Mouse (Mus musculus) stomach, postnatal 0 days (tissue): ENCODE results near the gene Mep1a. TPM values are rescaled to one million over a fixed set of nuclear protein-coding genes. Genes with fewer than 3 reads are reported as not detected.

Source experiments
- ATAC-seq: fragments of 200-750 bp; cut with Nextera tagmentation; 2 replicates; pipeline ENCODE4 v1.8.0; 2017; ENCODE audit not compliant: low FRiP score, low TSS enrichment
- DNase-seq: peaks from one replicate; pipeline ENCODE4 v3.0.0-alpha.2; 2016; ENCODE audit warnings: low spot score
- H3K27ac ChIP-seq: fragments of 300-500 bp; sonication (generic); replicated peaks from 2 replicates; pipeline ENCODE4 v1.5.1; 2014; ENCODE audit warnings: mild to moderate bottlenecking, control low read depth
- H3K27me3 ChIP-seq: fragments of 300-500 bp; sonication (generic); 2 replicates; pipeline ENCODE4 v1.6.1; 2014; ENCODE audit warnings: low read length; ENCODE audit not compliant: control insufficient read depth, insufficient read depth
- H3K36me3 ChIP-seq: fragments of 300-500 bp; sonication (generic); 2 replicates; pipeline ENCODE4 v1.6.1; 2014; ENCODE audit warnings: low read length, mixed read lengths; ENCODE audit not compliant: control insufficient read depth, insufficient read depth
- H3K4me1 ChIP-seq: fragments of 300-500 bp; sonication (generic); replicated peaks from 2 replicates; pipeline ENCODE4 v1.6.1; 2014; ENCODE audit warnings: antibody characterized with exemption; ENCODE audit not compliant: control insufficient read depth, insufficient read depth
- H3K4me2 ChIP-seq: fragments of 300-500 bp; sonication (generic); replicated peaks from 2 replicates; pipeline ENCODE4 v1.6.1; 2014; ENCODE audit warnings: low read depth, mild to moderate bottlenecking, control low read depth, moderate library complexity
- H3K4me3 ChIP-seq: fragments of 300-500 bp; sonication (generic); 2 replicates; pipeline ENCODE4 v1.5.1; 2014; ENCODE audit warnings: low read depth, low read length, control low read depth
- H3K9ac ChIP-seq: fragments of 300-500 bp; sonication (generic); 2 replicates; pipeline ENCODE4 v1.6.1; 2014; ENCODE audit warnings: mild to moderate bottlenecking, low read length, control low read depth, mixed read lengths
- H3K9me3 ChIP-seq: fragments of 300-500 bp; sonication (generic); 2 replicates; pipeline ENCODE4 v1.6.1; 2016; ENCODE audit warnings: low read length; ENCODE audit not compliant: control insufficient read depth
- CTCF ChIP-seq: IDR thresholded peaks from 2 replicates; pipeline ENCODE4 v1.5.1; 2016; ENCODE audit warnings: antibody characterized with exemption, low read depth, mild to moderate bottlenecking, moderate library complexity
- EP300 ChIP-seq: optimal IDR thresholded peaks from 2 replicates; pipeline ENCODE3; 2016; ENCODE audit warnings: antibody characterized with exemption
- WGBS: fragments of 180-500 bp; shearing (Covaris S2); extraction: QIAGEN DNeasy Blood & Tissue Kit; methylation state at CpG from one replicate; pipeline ENCODE4 v1.1.7; 2014; 5-methylcytosine and 5-hydroxymethylcytosine counted together
- polyA plus RNA-seq: library from polyadenylated mRNA; unstranded; fragments of >200 nt; fragmentation: Nextera tagmentation; extraction: Ambion mirVana; gene quantifications from 2 replicates; pipeline ENCODE4 v1.2.1, GENCODE M21; 2015

The Mep1a gene
- polyA plus RNA-seq, 1 experiment from 2014 or later, result 0.04 TPM

DNA sequence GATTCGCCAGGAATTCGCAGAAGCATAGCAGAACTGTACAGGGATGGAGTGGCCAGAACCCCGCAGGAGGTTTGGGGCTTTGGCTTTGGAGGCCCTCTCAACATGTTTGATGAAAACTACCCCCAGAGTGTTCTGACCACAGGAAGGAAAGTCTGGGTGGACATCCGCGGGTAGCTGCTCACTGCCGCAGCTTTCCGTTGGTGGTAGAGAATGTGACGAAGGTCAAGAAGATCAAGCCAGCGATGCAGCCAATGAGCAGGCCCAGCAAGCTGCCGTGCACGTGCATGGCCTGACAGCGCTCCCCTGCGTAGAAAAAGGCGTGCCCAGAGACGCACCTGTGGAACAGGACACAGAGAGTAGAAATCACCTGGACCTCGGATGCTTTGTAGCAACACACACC, 27.8 kb downstream of the Mep1a start:
- WGBS, result 87% methylated on average over 16 of the region's 16 CpGs
- Histone ChIP-seq H3K27ac (no peak overlapping the region), H3K36me3 (no peaks in the 10 kb centered on the region), H3K4me3 (no peak overlapping the region), H3K4me1 (no peaks in the 10 kb centered on the region), H3K27me3 (no peaks in the 10 kb centered on the region), H3K9me3 (no peaks in the 10 kb centered on the region), H3K4me2 (no peak overlapping the region), H3K9ac (no peak overlapping the region)
- ATAC-seq, result no peak
- no peak for DNase-seq
- TF ChIP-seq EP300 (no peak), CTCF (no peak)

DNA sequence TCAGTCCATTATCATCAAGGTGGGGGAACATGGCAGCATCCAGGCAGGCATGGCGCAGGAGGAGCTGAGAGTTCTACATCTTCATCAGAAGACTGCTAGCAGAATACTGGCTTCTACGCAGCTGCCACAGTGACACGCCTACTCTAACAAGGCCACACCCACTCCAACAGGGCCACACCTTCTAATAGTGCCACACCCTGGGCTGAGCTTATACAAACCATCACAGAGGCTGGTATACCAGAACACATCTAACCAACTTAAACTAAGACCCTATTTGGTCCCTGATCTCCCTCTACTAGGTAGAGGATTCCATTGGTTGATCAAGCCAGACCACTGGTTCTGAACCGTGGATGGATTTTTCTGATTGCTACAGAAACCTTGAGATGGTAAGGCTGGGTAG, 30.1 kb downstream of the Mep1a start:
- H3K4me2 ChIP-seq, result no peak overlapping the region
- H3K27ac ChIP-seq, result no peak overlapping the region
- no peak for TF ChIP-seq CTCF
- TF ChIP-seq EP300, result no peak
- DNase-seq (peak; percentile 27), ATAC-seq (0 out of 2 replicates have a peak, but pooled peaks have one; percentile 38)
- no peaks in the 10 kb centered on the region for H3K36me3 ChIP-seq
- H3K27me3 ChIP-seq, result no peaks in the 10 kb centered on the region
- no peak overlapping the region for H3K4me3 ChIP-seq
- no peak overlapping the region for H3K9ac ChIP-seq
- H3K4me1 ChIP-seq, result no peaks in the 10 kb centered on the region
- WGBS, result 78% methylated on average over 4 of the region's 4 CpGs
- H3K9me3 ChIP-seq, result no peaks in the 10 kb centered on the region

DNA sequence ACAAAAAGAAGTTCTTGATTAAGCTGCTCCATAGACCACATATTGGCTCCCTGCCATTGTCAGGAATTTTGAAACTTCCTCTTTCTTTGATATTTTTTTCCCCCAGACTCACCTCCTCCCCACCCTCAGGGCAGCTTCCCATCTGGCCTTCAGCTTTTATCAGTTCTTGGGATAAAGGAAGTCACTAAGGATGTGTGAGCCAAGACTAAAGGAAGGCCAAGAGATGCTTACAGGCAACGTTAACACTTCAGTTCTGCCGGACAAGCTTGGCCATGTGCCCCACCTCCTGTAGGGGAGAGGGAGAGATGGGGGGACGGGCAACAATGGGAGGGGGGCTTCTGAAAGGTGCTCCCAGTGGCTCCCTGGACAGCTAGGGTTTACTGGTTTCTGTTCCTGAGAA, 32.6 kb downstream of the Mep1a start:
- no peaks in the 10 kb centered on the region for H3K9me3 ChIP-seq
- TF ChIP-seq EP300 (no peak), CTCF (no peak)
- WGBS, result 27% methylated on average over 3 of the region's 3 CpGs
- H3K9ac ChIP-seq, result no peak overlapping the region
- H3K36me3 ChIP-seq, result no peaks in the 10 kb centered on the region
- no peak overlapping the region for H3K27ac ChIP-seq
- no peak for ATAC-seq
- no peaks in the 10 kb centered on the region for H3K27me3 ChIP-seq
- no peak overlapping the region for H3K4me2 ChIP-seq
- no peak for DNase-seq
- no peak overlapping the region for H3K4me3 ChIP-seq
- no peaks in the 10 kb centered on the region for H3K4me1 ChIP-seq

DNA sequence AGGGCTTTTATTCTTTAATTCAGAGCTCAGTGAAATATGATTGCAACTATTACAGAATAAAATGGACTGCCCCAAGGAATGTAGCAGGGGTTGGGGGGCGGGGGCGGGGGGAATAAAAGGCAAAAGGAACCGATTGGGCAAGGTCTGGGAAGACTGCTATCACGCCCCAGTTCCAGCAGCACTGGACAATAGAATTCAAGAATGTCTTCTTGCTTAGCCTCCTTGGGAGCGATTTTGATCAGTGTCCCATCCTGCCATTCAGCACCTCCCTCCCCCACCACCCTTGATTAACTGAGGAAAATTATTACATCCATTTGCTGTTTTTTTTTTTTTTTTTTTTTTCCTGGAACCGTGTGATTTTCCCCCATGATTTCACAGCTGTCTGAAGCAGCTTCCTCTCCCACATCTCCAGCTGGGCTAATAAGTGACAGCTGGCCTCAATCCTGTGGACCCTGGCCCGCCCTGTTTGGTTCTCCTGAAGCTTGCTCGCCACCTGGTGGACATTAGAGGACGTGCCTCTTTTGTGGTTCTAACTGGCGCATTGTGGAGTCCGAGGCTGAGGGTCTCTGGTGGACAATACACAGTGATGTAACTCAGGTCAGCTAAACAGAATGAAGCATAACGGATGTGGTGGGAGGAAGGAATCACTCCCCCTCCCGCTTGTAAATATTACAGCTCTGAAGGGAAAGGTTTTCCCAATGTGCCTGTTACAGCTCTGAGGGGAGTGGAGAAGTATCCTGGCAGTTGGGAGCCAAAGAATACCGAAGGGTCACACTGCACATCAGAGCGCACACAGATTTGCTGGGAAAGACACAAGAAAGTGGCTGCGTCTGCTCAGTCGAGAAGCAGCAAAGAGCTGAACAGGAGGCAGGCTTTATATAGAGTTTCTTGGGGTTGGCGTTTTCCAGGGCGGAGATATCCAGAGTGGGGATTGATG, 42.1 kb downstream of the Mep1a start:
- no peak overlapping the region; the same call in 1 of the 2 replicates for H3K4me2 ChIP-seq
- no peaks in the 10 kb centered on the region for H3K9me3 ChIP-seq
- no peak overlapping the region for H3K4me3 ChIP-seq
- TF ChIP-seq CTCF, result peak; percentile 96
- no peak for TF ChIP-seq EP300
- H3K9ac ChIP-seq, result no peak overlapping the region
- ATAC-seq (peak; percentile 73; the same call in 1 of the 2 replicates), DNase-seq (peak; percentile 70)
- H3K4me1 ChIP-seq, result no peaks in the 10 kb centered on the region
- H3K36me3 ChIP-seq, result no peaks in the 10 kb centered on the region
- 28% methylated on average over 19 of the region's 19 CpGs for WGBS
- H3K27ac ChIP-seq, result no peak overlapping the region
- H3K27me3 ChIP-seq, result no peaks in the 10 kb centered on the region

- H3K4me2 ChIP-seq, result no peak overlapping the region
- H3K4me3 ChIP-seq, result no peak overlapping the region
- DNase-seq (no peak), ATAC-seq (no peak)
- no peaks in the 10 kb centered on the region for H3K9me3 ChIP-seq
- TF ChIP-seq CTCF (no peak), EP300 (no peak)
- H3K27ac ChIP-seq, result no peak overlapping the region
- H3K4me1 ChIP-seq, result no peaks in the 10 kb centered on the region
- 64% methylated on average over 12 of the region's 12 CpGs for WGBS
- no peaks in the 10 kb centered on the region for H3K36me3 ChIP-seq
- no peak overlapping the region for H3K9ac ChIP-seq
- no peaks in the 10 kb centered on the region for H3K27me3 ChIP-seq
These were observed 42.8 kb downstream of the Mep1a start for GRCm38 (mm10) chr17:43459737-43460230.

- DNase-seq (peak; percentile 79), ATAC-seq (peak; percentile 56; the same call in 1 of the 2 replicates)
- Histone ChIP-seq H3K4me1 (no peaks in the 10 kb centered on the region), H3K9me3 (no peaks in the 10 kb centered on the region), H3K27ac (no peak overlapping the region), H3K9ac (no peak overlapping the region), H3K4me2 (no peak overlapping the region), H3K4me3 (no peak overlapping the region), H3K27me3 (no peaks in the 10 kb centered on the region), H3K36me3 (no peaks in the 10 kb centered on the region)
- 9% methylated on average over 9 of the region's 9 CpGs for WGBS
- TF ChIP-seq EP300 (no peak), CTCF (peak; percentile 87)
These were observed 44.0 kb downstream of the Mep1a start for GRCm38 (mm10) chr17:43458598-43458997.
